Mouse (Mus musculus): ENCODE data around the gene Csf1.

The Csf1 gene

GRCm38 (mm10) chr3:107707239-107707638 lies 53.0 kb downstream of the Csf1 start:
- no peak for DNase-seq (ENCODE audit: low read depth, low spot score)

DNA sequence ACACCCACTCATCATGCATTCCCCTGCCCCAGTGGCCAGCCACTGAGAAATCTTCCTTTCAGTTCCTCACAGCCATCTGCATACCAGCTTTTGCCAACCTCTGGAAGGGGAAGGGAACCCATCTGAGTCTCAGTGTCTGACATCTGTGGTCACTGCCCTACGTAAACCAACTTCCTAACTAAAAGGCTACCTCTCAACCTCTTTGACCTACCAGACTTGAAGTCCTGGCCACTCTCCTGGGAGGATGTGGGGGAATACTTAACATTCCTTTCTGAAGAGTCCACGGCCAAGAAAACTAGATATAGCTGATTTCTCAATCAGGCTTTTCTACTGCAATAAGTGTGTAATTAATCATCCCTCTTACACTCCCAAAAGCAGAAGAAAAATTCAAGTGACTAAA lies 54.1 kb downstream of the Csf1 start:
- no peak for DNase-seq (ENCODE audit: low read depth, low spot score)

DNA sequence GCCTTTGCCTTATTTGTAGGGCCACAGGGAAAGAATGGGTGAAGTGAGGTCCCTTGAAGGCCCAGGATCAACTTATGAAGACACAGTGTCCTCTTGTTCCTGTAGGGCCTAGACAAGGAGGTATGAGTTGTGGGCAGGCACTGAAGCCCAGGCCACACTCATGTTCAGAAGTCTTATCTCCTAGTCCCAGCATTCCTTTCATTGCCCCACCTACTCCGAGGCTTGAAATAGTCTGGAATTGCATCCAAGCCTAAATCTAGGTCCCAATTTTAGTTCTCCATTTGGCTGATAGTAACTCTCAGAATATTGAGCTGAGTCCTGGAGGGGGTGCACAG lies 55.9 kb downstream of the Csf1 start:
- peak; percentile 32 for DNase-seq (ENCODE audit: low read depth, low spot score)

- no peak for DNase-seq (ENCODE audit: low read depth, low spot score)
These were observed 56.4 kb downstream of the Csf1 start for GRCm38 (mm10) chr3:107703675-107704370.

GRCm38 (mm10) chr3:107701767-107702394 lies 58.4 kb downstream of the Csf1 start:
- DNase-seq (ENCODE audit: low read depth, low spot score) = peak; percentile 25

- peak; percentile 43 for DNase-seq (ENCODE audit: low read depth, low spot score)
These were observed 59.6 kb downstream of the Csf1 start for GRCm38 (mm10) chr3:107700625-107701024.

GRCm38 (mm10) chr3:107696910-107697309 lies 63.4 kb downstream of the Csf1 start:
- DNase-seq (ENCODE audit: low read depth, low spot score) = no peak

DNA sequence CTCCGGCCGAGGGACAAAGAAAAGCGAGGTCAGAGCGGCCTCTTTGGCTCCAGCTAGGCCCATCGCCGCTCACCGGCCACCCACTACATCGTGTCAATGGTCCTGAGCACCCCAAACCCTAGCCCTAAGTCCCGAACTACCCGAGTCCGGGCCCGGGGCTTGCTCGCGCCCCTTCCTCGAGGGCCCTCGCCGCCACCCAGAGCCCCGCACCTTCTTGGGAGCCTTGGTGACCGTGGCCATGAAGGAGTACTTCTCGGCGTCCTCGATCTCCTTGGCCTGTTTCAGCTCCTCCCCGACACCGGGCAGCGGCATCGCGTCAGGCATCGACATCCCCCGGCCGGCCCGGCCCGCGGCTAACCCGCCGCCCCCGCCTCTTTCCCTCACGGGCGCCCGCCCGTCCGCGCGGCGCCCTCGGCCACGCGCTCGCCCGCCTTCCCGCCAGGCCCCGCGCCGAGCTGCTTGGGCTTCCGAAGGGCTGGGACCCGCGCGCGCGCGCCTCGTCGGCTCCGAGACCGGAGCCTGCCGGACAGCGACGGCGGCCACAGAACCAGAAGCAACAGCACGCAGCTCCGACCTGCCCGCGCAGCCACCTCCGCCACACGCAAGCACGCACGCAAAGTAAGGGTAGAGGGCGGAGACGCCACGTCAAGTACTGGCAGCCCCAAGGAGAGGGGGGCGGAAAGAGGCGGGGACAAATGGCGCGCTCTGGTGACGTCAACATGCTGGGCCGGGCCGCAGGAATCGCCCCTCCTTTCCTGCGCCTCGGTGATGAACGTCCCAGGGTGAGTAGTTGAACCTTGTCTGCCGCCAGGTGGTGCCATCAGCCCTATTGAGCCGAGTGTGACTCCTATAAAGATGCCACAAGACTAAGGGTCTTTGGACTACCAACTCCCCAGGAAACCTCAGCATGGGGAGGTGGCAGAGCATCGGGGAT lies 64.1 kb downstream of the Csf1 start, which contains the start of gene Ahcyl1:
Gene Ahcyl1, minus strand, starts transcription at position 613 of the 934 bp plus-strand sequence.
- DNase-seq (ENCODE audit: low read depth, low spot score) = peak; percentile 100

- DNase-seq (ENCODE audit: low read depth, low spot score) = peak; percentile 58
These were observed 64.9 kb downstream of the Csf1 start for GRCm38 (mm10) chr3:107695219-107695947.

DNA sequence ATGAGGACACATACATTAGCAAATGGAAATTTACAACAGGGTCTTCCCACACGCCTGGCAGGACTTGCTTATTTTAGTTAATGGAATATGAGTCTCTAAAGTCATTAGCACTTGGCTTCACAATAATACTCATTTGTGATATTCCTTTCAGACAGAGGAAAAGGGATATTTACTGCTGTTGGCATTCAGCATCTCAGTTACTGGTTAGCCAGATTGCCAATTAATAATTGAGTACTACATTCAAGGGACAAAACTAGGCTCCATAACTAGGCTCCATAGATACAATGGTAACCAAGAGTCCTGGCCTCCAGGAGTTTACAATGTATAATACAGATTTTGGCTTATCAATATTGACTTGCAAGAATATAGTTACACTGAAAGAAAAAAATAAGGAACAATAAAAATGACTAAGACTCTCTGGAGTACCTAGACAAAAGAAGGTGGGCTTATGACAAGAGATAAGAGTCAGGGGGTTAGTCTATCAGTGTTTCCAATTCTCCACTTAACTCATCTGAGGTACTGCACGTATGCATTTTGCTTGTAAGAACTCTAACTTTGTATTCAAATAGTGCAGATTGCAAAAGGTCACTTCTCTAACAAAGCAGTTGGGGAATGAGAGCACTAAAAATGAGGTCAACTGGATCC lies 65.9 kb downstream of the Csf1 start:
- no peak for DNase-seq (ENCODE audit: low read depth, low spot score)

Data from brain, adult 2 months (tissue).